Mouse (Mus musculus) ovary, postnatal 10 days (tissue): ENCODE measurements at regions not wholly inside any gene's neighbourhood (a gene's known extent, or its start where the extent isn't known, plus 50 kb on each side); places are given as distances from the start of the nearest gene placed in this dataset.

ENCODE experiments used
- DNase-seq: peaks from one replicate; pipeline ENCODE4 v3.0.0; 2022; ENCODE audit warnings: low spot score

- no peak for DNase-seq
Observed at GRCm38 (mm10) chr14:25128160-25128547, 330.8 kb upstream of the Zmiz1 start.

DNA sequence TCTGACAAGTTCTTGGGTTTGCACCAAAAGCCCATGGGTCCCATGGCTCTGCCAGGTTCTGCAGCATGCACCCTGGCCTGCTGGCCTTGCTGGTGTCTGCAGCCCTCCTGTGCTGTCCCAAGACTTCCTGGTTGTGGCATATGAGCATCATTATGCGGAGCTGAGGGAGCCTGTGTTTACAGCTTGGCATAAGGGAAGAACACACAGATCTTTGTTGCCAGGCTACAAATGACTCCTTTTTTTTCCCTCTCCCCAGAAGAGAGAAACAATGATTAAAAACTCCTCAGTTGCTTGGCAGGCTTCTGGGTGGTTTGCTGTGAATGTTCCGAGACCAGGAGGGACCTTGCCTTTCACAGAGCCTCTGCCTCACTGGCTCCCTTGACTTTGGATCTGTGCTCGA is 323.6 kb upstream of the Zmiz1 start:
- DNase-seq: no peak

DNA sequence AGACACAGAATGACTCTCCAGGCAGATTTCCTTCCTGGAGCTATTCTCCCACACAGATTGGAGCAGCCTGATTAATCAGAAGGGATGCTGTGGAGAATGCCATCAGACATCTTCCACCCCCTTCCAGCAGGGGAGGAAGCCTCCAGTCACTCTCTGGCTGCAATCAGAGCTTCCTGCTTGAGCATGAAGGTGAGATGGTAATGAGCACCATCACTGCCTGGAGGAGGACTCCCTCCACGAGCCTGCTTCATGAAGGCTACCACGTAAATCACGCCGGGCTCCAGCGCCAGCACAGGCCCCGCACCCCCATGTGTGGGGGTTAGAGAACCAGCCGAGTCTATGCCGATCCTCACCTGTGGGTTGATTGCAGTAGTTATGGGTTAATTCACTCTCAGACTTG is 321.7 kb upstream of the Zmiz1 start:
- no peak for DNase-seq

- no peak for DNase-seq
Observed at GRCm38 (mm10) chr14:25138485-25138884, 320.5 kb upstream of the Zmiz1 start.

DNA sequence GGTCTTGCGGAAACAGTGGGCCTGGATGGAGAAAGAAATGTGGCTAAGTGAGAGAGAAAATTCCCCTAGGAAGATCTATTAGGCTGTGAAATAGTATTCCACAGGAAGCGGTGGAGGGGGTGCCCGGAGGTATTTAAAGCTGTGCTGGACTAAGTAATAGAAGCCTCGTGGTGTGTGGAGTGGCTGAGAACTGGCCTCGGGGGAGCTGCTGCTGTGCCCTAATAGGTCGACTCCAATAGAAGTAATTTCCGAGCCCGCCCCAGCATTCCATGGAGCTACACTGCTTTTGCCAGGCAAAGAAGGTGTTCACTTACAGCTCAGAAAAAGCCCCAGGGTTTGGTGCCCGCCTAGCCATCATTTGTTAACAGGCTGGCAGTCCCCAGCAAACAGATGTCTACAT is 317.1 kb upstream of the Zmiz1 start:
- no peak for DNase-seq

- no peak for DNase-seq
Observed at GRCm38 (mm10) chr14:25143051-25143450, 315.9 kb upstream of the Zmiz1 start.

GRCm38 (mm10) chr14:25147731-25148130 is 311.3 kb upstream of the Zmiz1 start:
- DNase-seq: no peak

DNA sequence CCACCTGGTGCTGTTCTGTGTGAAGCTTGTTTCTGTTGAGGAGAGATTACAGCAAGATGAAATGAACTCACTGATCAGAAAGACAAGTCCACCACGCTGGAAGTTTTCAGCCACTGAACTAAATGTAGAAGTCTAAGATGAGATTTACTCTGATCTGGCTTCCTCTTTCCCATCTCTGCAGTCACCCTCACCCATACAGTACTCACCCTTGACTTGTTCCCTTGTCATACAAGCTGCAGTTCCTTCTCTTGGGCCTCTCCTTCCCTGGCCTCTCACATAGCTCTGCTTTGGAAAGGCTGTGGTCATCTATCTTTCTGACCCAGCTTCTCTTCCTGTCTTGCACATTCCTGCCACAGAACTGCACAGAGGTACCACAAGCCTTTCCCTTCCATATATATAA is 308.0 kb upstream of the Zmiz1 start:
- no peak for DNase-seq

DNA sequence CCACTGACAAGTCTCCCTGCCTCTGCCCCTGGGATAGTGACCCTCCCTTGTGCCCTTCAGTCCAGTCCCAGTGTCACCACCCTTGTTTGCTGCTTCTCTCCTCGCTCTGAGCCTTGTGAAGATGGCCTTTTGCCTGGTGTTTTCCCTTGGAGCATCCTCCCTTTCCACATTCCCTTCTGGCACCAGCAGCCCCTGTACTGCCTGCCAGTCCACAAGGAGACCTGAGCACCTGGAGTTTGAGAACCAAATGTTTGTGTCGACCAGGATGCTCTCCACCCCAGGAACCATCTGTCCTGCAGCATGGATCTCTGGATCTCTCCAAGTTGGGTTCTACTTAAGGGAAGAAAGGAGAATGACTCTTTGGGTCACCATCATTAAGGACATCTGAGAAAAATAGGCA is 307.5 kb upstream of the Zmiz1 start:
- no peak for DNase-seq

GRCm38 (mm10) chr14:25153573-25153972 is 305.4 kb upstream of the Zmiz1 start:
- DNase-seq: no peak

DNA sequence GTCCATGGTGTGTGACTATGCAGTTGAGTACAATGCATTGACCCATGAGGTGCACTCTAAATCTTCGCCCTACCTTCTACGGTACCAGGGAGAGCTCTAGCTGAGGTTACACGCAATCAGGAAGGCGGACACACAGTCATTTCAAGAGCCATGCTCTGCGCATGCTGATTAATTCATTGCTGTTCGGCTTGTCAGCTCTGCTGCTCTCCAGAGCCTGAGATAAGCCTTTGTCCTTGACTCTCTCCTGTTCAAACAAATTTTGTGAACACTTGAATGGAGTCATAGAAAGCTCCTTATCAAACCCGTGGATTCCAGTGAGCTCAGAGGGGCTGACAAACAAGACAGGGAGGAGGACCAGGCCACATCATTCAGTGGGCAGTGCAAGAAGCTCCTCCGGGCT is 304.8 kb upstream of the Zmiz1 start:
- no peak for DNase-seq

GRCm38 (mm10) chr14:25155008-25155783 is 303.8 kb upstream of the Zmiz1 start:
- DNase-seq: no peak

DNA sequence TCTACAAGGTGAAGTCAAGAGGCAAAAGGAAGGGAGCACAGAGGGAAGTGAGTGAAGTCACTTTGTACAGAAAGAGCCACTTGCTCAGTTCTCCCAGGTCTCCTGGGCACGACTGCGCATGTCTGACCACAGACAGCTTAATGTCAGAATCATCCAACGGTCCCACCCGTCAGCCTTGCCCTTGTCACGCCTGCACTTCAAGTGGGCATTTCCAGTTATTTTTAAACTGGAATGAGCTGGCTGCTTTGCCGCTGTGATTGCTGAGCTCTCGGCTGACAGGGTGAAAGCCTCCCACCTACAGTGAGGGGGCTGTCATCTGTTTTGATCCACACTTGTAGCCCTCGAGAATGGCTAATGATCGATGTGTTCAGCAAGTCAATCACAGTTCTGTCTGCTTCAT is 302.8 kb upstream of the Zmiz1 start:
- DNase-seq: no peak

GRCm38 (mm10) chr14:25161684-25162321 is 297.2 kb upstream of the Zmiz1 start:
- DNase-seq: no peak

- no peak for DNase-seq
Observed at GRCm38 (mm10) chr14:25166217-25166616, 292.8 kb upstream of the Zmiz1 start.

DNA sequence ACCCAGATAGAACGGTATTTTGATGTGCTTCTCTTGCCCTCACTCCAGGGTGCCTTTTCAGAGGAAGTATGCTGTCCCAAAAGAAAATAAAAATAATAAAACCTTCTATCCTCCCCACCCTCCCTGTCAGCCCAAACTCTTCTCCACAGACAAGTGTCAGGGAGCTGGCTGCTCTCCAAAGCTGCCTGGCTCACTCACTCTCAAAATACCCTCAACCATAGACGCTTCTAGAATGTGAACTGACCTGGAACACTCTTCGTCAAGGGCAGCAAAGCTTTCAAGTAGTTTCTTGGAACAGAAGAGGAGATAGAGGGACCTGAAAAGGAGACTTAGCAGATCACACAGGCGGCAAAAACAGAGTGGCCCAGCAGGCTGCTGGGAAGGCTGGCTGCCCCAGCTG is 291.4 kb upstream of the Zmiz1 start:
- no peak for DNase-seq

- DNase-seq: no peak
Observed at GRCm38 (mm10) chr14:25168310-25168709, 290.7 kb upstream of the Zmiz1 start.

- DNase-seq: no peak
Observed at GRCm38 (mm10) chr14:25173281-25173680, 285.7 kb upstream of the Zmiz1 start.

- DNase-seq: no peak
Observed at GRCm38 (mm10) chr14:25173873-25174272, 285.1 kb upstream of the Zmiz1 start.

DNA sequence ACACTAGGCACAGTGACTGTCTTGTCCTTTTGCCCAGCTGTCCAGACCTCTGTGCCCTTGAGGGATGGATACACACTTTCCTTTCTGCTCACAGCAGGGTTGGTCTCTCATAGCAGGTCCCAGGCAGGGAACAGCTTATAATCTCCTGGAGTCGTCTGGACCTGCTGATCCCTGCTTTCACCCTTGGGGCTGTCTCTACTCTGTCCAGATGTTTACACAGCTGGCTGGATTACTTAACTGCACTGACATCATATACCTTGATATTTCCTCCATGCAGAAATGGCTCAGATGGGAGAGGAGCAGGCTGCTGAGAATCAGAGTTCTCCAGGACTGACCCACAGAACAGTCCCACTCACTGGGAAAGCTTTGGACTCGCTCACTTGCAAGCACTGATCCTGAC is 284.6 kb upstream of the Zmiz1 start:
- DNase-seq: no peak

- no peak for DNase-seq
Observed at GRCm38 (mm10) chr14:25176206-25176605, 282.8 kb upstream of the Zmiz1 start.

DNA sequence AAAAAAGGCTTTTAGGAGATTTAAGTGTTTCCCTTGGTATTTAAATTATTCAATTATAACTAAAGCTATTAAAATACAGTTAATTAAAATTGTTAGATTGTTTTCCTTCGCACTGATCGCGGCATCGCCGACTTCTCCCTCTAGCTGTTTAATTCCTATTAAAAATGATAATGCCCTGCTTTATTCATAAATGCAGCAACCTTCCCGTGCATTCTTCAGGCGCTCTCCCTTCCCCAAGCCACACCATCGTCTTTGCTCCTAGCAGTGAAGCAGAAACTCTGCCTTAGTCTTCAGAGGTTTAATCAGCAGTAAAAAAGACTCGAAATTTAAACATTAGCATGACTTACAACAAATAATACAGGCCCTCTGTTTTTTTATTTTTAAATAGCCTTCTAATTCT is 278.9 kb upstream of the Zmiz1 start:
- no peak for DNase-seq

GRCm38 (mm10) chr14:25181406-25181805 is 277.6 kb upstream of the Zmiz1 start:
- DNase-seq: no peak

- DNase-seq: no peak
Observed at GRCm38 (mm10) chr14:25184042-25184441, 274.9 kb upstream of the Zmiz1 start.
